Mouse (Mus musculus): ENCODE data around the gene Hist2h2aa2.
"Not testable (repeated sequence)": the region's sequence is repeated elsewhere in the genome, so short reads cannot be mapped to it uniquely, and the experiment has no call there.

Gene Hist2h2aa2

GRCm38 (mm10) chr3:96239949-96240798 lies at the start of gene Hist2h2aa2:
Gene Hist2h2aa2, minus strand, starts transcription at chr3:96240276.
- peak; percentile 91 for DNase-seq (ENCODE audit: extremely low read depth, low read depth)

- no peak for DNase-seq (ENCODE audit: extremely low read depth, low read depth)
Observed at GRCm38 (mm10) chr3:96289201-96289600, 49.1 kb upstream of the Hist2h2aa2 start.

- DNase-seq (ENCODE audit: extremely low read depth, low read depth): not testable (repeated sequence)
Observed at GRCm38 (mm10) chr3:96287334-96287733, 47.3 kb upstream of the Hist2h2aa2 start.

GRCm38 (mm10) chr3:96284457-96284856 lies 44.4 kb upstream of the Hist2h2aa2 start:
- no peak for DNase-seq (ENCODE audit: extremely low read depth, low read depth)

- no peak for DNase-seq (ENCODE audit: extremely low read depth, low read depth)
Observed at GRCm38 (mm10) chr3:96280660-96281059, 40.6 kb upstream of the Hist2h2aa2 start.

- DNase-seq (ENCODE audit: extremely low read depth, low read depth): peak; percentile 99
Observed at GRCm38 (mm10) chr3:96277800-96278624, 37.9 kb upstream of the Hist2h2aa2 start.

GRCm38 (mm10) chr3:96277428-96277799 lies 37.3 kb upstream of the Hist2h2aa2 start:
- peak; percentile 96 for DNase-seq (ENCODE audit: extremely low read depth, low read depth)

- no peak for DNase-seq (ENCODE audit: extremely low read depth, low read depth)
Observed at GRCm38 (mm10) chr3:96273591-96274465, 33.8 kb upstream of the Hist2h2aa2 start.

GRCm38 (mm10) chr3:96269511-96270474 lies 29.7 kb upstream of the Hist2h2aa2 start, which contains the start of gene Hist2h2bb:
Gene Hist2h2bb, plus strand, starts transcription at chr3:96269752.
- DNase-seq (ENCODE audit: extremely low read depth, low read depth): peak; percentile 100

GRCm38 (mm10) chr3:96268776-96269378 lies 28.8 kb upstream of the Hist2h2aa2 start:
- not testable (repeated sequence) for DNase-seq (ENCODE audit: extremely low read depth, low read depth)

- DNase-seq (ENCODE audit: extremely low read depth, low read depth): peak; percentile 100
Observed at GRCm38 (mm10) chr3:96268051-96268775, 28.1 kb upstream of the Hist2h2aa2 start, which contains the start of gene Hist2h3b. Gene Hist2h3b, plus strand, starts transcription at chr3:96268654.

GRCm38 (mm10) chr3:96267541-96267940 lies 27.5 kb upstream of the Hist2h2aa2 start:
- no peak for DNase-seq (ENCODE audit: extremely low read depth, low read depth)

GRCm38 (mm10) chr3:96266132-96266710 lies 26.1 kb upstream of the Hist2h2aa2 start:
- DNase-seq (ENCODE audit: extremely low read depth, low read depth): peak; percentile 84

GRCm38 (mm10) chr3:96264404-96264949 lies 24.4 kb upstream of the Hist2h2aa2 start:
- no peak for DNase-seq (ENCODE audit: extremely low read depth, low read depth)

- peak; percentile 83 for DNase-seq (ENCODE audit: extremely low read depth, low read depth)
Observed at GRCm38 (mm10) chr3:96263558-96264403, 23.7 kb upstream of the Hist2h2aa2 start.

- peak; percentile 100 for DNase-seq (ENCODE audit: extremely low read depth, low read depth)
Observed at GRCm38 (mm10) chr3:96262979-96263550, 23.0 kb upstream of the Hist2h2aa2 start, which contains the start of gene Hist2h4. Gene Hist2h4, minus strand, starts transcription at chr3:96263311.

All from MEL-GATA-1-ER (cell line).